Mouse (Mus musculus): ENCODE results near the gene Bcan.
A peak's percentile ranks its signal among the peaks of the same experiment; 100 is the strongest.

The Bcan gene

DNA sequence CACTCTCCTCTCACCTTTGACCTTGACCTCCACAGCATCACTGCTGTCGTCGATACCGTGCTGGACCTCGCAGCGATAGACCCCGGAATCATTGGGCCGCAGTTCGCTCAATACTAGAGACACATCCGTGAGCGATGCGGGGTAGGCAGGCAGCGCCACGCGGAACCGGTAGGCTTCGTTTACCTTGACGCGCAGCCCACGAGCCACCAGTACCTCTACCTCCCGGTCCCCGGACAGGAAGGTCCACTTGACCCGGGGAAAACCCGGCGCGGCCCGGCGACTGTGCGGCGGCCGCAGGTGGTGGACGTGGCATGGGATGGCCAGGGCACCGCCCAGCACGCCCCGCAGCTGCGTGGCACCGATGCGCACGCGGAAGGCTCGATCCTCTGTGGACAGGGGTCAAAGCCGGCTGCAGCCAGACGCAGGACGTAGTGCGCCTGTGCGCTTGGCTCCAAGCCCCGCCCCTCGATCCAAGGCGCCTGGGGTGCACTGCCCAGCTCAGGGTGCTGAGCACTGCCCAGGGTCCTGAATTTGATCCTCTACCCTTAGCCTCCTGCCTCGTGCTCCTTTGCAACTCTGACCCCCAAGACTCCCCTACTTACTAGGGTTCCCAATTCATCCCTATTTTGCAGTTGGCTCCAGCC is 2.9 kb downstream of the Bcan start:
- no peak for DNase-seq (ENCODE audit: low spot score)

DNA sequence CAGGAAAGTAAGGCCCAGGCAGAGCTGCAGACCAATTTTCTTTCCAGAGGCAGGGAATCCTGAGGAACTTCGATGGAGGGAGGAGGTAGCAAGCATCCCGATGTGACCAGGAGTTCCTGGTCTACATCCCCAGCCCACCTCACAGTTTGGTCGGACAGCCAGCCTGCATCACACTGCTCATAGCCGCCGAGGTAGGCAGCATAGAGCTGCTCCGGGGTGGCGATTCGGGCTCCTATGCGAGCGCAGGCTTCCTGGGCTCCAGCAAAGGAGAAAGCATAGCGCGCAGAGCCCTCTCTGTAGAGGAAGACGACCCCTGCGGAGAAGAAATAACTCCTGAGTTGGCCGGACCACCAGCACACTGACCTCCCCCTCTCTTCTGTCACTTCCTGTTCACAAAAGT is 3.6 kb downstream of the Bcan start:
- DNase-seq (ENCODE audit: low spot score): no peak

DNA sequence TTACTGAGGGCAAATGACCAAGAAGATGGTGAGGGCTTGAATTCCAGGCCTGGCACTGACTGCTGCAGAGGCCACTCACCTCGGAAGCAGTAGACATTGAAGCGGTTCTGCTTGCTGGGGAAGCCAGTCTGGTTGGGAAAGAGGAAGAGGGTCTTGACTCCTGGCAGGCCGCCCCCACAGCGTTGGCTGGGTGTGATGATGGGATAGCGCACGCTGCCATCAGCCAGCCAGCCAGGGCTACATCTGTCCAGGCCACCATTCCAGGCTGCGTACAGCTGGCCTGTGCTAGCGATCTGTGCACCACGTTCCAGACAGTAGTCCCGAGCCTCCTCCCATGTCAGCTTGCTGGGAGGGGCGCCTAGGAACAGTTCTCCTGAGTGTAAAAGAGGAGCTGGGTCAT is 4.7 kb downstream of the Bcan start:
- DNase-seq (ENCODE audit: low spot score): no peak

DNA sequence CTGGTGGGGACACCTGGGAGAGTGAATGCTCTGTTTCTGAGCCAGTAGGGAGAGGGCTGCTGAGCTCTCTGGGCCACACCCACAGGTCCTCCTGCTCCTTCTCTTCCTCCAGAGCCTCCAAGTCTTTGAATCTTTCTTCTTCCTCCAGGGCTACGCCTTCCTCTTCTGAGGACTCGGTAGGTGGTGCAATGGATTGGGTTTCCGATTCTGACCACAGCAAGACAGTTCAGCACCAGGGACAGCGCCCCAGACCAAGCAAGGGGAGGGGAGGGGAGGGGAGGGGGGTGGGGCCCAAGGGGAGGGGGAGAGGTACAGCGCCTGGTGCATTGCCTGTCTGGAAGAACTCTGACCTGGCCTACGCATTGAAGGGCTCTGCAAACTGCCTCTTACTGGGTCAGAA is 6.6 kb downstream of the Bcan start:
- no peak for DNase-seq (ENCODE audit: low spot score)

DNA sequence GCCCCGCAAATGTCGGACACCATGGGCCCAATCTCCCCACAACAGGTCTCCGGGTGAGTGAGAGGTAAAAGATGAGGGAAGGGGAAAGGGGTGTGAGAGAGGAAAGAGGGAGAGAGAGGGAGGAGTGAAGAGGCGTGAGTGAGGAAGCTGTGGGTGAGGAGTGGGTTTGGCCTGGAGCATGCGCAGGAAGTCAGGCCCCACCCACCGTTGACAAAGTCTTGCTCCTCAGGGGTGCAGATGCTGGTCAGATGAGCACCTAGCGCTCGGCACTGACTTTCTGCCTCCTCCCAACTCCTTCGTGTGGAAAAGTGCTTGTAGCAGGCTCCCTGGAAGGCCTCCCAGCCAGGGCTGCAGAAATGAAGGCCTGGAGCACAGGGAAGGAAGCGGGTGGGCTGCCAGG is 10.1 kb downstream of the Bcan start:
- no peak for DNase-seq (ENCODE audit: low spot score)

DNA sequence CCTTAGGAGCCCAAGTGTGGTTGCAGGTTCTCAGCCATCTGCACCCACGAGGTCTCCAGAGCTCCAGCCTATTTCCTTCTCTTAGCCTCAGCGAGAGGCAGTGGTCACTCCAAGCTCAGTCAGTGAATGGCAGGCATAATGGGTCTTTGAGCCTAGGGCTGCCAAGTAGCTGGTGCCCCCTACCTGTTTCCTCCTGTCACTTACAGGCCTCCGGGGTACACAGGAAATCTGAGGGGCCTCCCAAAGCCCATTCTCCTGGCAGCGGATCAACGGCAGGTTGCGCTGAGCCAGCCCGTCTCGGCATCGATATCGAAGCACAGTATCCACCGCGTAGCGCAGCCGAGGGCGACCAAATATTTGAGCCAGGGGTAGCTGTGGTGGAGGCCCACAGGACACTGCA is 12.0 kb downstream of the Bcan start:
- DNase-seq (ENCODE audit: low spot score): no peak

DNA sequence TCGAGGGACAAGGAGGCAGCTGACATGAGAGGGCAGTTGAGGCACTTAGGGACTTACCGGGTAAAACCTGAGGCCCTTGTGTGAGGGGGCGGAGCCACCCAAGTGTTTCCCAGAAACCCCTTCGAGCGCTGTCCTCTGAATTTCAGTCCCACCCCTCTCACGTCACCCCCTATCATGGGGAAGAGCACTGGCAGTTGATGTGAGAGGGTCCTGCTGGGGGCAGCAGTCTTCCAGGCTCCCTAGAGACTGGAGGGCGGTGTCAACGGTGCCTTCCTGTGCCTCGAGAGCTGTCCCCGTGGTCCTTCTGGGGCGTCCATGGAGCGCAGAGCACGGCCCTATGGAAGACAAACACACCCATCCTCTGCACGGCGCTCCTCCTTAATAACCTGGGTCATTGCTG is 12.4 kb downstream of the Bcan start:
- no peak for DNase-seq (ENCODE audit: low spot score)

DNA sequence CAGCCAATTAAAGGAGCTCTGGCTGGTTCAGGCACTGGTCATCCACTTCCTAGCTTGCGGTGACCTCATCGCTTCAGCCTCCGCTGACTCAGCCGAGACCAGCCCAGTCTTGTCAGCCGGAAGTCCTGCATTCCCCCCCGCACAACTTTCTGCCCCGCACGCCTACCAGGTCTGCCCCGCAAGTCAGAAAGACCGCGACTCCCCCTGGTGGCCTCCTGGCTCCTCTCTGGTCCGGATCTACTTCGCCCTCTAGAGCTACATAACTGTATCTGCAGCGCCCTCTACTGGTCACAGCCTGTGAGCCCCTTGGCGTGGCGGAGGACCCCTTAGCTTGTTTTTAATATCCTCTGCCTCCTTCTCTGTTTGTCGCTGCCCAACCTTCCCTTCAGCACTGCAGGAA is 13.2 kb downstream of the Bcan start:
- peak; percentile 96 for DNase-seq (ENCODE audit: low spot score)

DNA sequence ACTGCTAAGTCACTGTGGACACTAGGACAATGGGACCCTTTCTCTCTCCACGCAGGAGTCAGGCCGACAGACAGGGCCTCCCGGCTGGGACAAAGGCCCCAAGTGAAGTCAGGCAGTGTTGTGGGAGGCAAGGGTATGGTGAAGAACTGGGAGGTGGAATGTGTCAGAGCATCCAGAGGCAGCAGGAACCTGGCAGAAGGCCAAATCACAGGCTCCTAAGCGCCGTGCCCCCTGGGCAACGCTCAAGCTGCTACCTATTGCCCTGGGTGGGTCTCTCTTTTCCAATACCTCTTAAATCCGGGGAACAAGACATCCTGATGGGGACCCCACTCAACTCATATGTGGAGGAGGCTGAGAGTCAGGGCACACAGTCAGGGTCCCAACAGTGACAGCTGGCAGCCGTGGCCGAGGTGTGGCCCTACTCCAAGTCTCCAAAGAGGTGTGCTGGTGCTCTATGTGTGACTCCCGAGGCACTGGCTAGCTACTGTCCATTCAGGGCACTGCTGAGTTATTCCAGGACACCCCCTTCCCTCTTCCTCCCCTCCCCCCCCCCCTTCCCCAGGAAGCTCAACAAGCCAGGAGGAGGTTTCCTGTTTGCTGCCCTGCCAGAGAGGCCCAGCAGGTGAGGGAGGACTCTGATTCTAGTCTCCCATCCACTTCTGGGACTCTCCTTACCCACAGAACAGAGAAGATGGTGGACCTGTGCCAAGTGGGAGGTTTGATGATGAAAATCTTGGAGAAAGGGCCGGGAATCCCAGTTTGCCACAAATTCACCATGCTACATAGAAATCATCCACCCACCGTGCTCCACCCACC is 14.3 kb downstream of the Bcan start:
- DNase-seq (ENCODE audit: low spot score): no peak

DNA sequence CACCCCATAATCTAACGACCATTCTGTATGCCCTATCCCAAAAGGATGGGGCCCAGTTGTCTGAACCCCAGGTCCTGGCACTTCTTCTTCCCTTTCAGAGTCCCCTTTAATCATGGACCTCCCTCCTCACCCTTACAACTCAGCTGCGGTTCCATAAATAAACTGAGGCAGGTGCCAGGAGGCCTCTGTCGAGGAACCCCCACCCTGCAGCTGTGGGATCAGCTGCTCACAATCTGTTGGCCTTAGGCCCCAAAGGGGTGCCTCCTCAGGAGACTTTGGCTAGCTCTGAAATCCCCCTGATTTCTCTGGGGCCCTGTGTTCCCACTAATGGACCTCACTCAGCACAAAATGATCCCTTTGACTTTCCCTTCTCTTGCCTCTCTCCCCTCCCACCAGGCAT is 15.9 kb downstream of the Bcan start:
- DNase-seq (ENCODE audit: low spot score): no peak

DNA sequence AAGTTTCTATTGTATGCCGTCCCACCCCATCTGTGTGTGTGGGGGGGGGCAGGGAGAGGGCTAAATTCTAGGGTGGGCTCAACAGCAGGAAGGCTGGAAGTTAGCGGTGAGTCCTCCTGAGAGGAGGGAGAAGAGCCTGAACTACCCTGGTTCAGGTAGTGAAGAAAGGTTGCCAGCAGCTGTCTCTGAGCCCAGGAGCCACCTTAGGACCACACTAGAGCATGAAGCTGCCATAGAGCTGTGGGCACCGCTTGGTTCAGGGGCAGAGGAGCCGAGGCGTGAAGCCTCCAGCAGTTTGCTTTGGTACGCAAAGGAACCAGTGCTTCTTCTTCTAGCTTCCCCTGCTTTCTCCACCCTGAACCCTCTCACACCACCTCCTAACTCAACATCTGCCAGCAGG is 16.4 kb downstream of the Bcan start:
- DNase-seq (ENCODE audit: low spot score): no peak

DNA sequence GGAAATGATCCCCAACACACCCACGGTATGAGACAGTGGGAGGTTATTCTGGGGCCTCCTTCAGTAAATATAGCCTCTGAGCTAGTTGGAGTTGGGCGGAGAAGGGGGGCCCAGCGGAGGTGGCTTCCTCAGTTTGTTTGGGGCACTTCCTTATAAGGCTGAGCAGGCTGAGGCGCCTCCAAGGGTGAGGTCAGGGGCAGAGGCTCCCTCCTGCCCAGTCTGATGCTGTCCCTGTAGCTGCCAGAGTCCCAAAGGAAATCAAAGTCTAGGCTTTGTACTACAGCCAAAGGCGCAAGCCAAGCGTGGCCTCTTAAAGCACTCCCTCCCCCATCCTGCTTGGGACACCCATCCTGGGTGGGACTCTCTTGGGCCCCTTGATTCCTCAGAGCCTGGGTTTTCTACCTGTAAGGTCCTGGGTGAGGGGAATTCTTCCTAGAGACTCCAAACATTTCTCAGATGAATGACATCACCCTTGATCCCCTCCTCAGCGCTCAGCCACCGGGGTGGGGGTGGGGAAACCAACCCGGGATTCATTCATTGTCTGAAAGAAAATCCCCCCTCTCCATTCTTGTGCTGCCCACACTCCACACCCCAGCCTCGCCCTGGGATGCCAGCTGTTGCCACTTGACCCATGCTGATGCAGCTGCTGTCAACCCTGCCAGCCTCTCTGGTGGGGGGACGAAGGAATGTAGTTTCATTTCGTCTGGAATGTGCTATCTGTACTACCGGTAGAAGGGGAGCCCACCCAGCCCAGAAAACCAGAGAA is 17.0 kb downstream of the Bcan start:
- no peak for DNase-seq (ENCODE audit: low spot score)

DNA sequence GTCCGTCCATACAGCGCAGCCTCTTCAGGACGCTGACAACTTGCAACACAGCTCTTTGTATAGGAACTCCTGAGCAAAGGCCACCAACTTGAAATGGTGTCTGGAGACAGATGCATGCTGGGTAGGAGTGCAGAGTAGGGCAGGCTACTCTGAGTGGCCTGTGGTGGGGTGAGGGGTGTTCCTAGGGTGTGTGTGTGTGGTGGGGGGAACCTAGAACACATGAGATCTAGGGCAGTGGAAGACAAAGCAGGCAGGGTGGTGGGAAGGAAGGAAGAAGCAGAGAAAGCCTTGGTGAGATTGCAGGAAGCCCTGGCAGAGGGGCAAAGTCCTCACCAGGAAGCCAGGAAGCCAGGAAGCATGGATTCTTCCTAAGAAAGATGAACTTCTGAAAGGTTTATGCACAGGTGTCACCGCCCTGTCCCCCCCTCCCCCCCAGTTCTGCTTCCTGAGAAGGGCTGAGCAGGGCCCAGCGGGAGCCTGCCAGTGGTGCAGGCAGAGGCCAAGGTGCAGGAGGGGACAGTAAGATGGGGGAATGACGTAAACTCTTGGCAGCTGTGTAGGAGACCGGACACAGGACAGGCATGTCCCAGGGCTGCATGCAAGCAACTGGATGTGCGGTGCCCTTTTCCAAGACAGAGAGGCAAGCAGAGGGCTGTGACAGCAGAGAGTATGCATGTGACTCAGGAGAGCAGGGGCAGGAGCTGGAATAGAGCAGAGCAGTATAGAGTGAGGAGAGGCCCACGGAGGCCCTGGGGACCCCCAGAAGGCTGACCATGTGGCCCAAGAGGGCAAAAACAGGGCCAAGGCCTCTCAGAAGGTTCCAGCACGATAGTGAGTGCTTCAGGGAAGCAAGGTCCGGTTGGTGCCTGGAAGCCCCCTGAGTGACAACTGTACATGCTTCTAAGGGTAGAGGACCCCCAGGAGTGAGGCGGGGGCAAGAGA is 17.9 kb downstream of the Bcan start:
- no peak for DNase-seq (ENCODE audit: low spot score)

DNA sequence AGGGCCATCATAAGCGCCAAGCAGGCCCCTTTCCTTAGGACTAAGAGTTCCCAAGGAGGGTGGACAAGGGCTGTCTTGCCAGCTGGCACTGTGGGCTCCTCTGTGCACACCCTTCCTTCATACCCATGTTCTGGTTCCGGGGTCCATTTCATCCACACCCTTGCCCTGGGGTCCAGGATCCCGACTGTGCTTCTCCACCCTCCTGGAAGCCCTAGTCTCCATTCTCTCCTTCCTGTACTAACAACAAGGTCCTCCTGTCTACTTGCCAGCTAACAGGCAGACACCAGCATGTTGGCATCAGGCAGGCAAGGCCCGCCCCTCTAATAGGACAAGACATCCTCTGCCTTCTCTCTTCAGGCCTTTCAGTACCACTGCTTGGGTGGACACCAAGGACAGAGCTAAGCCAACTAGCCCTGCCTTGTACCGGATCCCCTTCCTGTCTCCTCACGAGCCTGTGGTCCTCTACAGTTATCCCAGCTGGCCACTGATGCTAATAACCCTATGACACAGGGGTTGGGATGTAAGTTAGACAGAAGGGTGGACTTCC is 18.7 kb downstream of the Bcan start:
- DNase-seq (ENCODE audit: low spot score): no peak

DNA sequence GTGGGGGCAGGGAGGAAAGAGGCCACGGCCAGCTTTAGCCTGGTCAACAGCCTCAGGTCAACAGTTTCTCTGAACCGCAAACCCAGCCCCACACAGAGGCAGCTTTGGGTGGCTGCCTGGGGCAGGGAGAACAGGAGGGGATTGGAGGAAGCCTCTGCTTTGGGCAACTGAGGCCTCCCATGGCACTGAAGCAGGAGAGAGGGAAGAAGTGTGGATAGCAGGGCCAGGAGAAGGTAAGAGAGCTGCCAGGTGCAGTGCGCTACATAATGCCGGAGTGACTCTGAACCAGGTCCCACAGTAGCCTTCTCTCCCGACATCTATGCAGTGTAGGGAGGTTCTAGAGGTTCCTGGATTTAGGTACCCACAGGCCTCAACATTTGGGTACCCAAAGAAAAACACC is 19.3 kb downstream of the Bcan start:
- DNase-seq (ENCODE audit: low spot score): no peak

DNA sequence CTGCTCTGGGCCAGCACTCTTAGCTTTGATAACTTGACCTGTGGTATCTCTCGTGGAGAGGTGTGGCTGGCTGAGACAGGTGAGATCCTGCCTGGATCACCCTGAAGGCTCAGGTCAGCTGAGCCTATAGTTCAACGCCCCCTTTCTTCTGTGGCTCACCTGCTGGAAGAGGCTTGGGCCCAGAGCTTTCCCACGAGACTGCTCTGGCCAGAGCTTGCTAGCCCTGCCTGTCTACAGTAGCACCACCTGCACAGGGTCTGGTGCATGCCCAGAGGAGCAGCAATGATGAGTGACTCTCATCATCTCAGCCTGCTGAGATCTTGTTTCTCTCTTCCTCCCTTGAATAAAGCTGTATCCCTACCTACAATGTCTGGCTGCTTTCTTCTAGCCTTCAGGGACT is 19.9 kb downstream of the Bcan start:
- DNase-seq (ENCODE audit: low spot score): no peak

DNA sequence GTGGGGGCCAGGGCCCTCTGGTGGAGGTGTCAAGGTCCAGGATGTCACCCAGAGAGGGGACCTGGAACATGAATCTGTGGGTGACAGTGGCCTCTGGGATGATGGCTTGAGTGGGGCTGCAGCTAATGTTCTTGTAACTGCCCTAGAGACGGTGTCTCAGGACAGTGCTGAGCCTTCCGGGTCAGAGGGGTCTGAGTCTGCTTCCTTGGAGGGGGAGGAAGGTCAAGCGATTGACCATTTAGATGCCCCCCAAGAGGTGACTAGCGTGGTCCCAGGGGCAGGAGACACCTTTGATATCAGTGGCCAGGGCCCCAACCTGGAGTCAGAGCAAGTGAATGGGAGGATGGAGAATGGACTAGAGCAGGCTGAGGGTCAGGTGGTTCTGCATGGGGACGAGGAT is 20.5 kb downstream of the Bcan start:
- DNase-seq (ENCODE audit: low spot score): no peak

DNA sequence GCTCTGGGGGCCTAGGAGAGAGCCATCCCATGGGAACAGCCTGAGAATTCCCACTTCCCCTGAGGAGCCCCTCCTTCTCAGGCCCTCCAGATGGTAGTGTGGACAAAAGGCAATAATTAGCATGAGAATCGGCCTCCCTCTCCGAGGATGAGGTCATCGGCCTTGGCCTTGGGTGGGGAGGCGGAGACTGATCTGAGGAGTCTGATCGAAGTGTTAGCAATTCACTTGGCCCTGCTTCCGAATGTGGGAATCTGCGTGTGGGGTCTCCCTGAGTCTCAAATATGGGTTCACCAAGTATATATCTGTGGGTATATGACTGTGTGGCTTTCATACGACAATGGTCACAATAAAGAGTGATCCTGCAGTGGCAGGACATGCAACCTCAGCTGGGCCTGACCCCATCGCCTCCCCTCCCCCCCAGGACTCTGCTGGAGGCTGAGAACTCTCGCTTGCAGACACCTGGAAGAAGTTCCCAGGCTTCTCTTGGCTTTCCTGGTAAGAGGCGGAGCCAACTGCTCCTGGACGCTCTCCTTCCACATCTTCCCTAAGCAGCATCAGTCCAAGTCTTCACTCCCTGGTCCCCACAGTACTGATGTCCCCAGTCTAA is 25.5 kb downstream of the Bcan start:
- DNase-seq (ENCODE audit: low spot score): no peak

DNA sequence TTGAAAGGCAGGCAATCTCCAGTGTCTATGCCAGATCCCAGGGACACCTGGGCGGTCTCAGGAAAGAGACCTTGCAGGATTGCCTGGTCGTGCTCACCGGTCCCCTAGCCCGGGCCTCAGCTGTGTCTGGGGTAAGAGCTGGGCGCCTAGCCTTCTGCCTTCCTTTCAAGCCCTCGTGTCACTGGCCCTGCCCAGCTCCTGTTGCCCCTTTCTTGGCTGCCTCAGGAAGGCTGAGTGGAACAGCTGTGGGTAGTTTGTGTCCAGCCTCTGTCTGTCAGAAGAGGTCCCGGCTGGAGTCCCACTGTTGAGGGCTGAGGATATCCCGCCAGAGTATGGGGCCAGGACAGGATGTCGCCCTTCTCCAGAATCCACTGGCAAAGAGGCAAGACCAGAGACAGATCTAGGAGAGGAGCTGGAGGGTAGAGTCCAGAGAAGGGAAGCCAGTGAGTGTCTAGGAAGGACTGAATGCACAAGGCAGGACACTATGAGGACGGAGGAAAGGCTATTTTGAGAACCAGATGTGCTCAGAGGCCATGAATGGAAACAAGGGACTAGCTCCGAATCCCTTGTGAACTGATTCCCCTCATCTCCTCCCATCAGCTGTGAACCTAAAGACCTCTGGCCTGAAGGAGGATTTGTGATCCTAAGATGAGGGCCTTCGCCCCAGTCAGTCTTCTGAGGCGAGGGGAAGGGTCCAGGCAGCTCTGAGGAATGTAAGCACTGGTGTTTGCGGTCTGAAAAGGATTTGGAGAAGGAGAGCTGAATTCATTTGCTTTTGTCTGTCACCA is 26.2 kb downstream of the Bcan start:
- no peak for DNase-seq (ENCODE audit: low spot score)

DNA sequence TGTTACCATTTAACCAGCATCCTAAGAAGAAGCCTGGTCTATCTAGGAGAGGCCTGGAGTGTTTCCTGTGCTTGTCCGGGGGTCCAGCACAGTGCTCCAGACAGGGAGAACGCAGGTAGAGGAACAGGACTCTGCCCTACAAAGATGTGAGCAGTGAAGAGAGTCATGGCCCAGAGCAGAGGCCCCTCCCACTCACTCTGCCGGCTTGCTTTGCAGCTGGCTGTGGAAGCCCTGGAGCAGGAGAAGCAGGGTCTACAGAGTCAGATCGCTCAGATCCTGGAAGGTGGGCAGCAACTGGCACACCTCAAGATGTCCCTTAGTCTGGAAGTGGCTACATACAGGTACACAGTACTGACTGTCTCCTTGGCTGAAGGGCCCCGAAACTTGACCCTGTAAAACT is 27.3 kb downstream of the Bcan start:
- no peak for DNase-seq (ENCODE audit: low spot score)
